Mouse (Mus musculus): Measurements from ENCODE around the gene Tspan9.
A peak's percentile ranks its signal among the peaks of the same experiment; 100 is the strongest.

Gene Tspan9

GRCm38 (mm10) chr6:128070921-128071558, 72.4 kb downstream of the Tspan9 start:
- DNase-seq, result no peak

GRCm38 (mm10) chr6:128070072-128070872, 73.1 kb downstream of the Tspan9 start:
- no peak for DNase-seq

GRCm38 (mm10) chr6:128068144-128068543, 75.2 kb downstream of the Tspan9 start:
- DNase-seq, result peak; percentile 96

- peak; percentile 90 for DNase-seq
Observed at GRCm38 (mm10) chr6:128065982-128066381, 77.4 kb downstream of the Tspan9 start.

GRCm38 (mm10) chr6:128063501-128063900, 79.9 kb downstream of the Tspan9 start:
- peak; percentile 94 for DNase-seq

GRCm38 (mm10) chr6:128062784-128063183, 80.6 kb downstream of the Tspan9 start:
- no peak for DNase-seq

- DNase-seq, result no peak
Observed at GRCm38 (mm10) chr6:128062216-128062615, 81.2 kb downstream of the Tspan9 start.

GRCm38 (mm10) chr6:128061342-128061741, 82.1 kb downstream of the Tspan9 start:
- DNase-seq, result no peak

GRCm38 (mm10) chr6:128058570-128058969, 84.8 kb downstream of the Tspan9 start:
- DNase-seq, result no peak

- no peak for DNase-seq
Observed at GRCm38 (mm10) chr6:128058157-128058556, 85.2 kb downstream of the Tspan9 start.

GRCm38 (mm10) chr6:128053000-128053732, 90.2 kb downstream of the Tspan9 start:
- DNase-seq, result no peak

GRCm38 (mm10) chr6:128047671-128048070, 95.7 kb downstream of the Tspan9 start:
- no peak for DNase-seq

- DNase-seq, result no peak
Observed at GRCm38 (mm10) chr6:128047239-128047638, 96.2 kb downstream of the Tspan9 start.

GRCm38 (mm10) chr6:128046799-128047198, 96.6 kb downstream of the Tspan9 start:
- peak; percentile 97 for DNase-seq

GRCm38 (mm10) chr6:128044691-128045090, 98.7 kb downstream of the Tspan9 start:
- no peak for DNase-seq

- DNase-seq, result no peak
Observed at GRCm38 (mm10) chr6:128043486-128043885, 99.9 kb downstream of the Tspan9 start.

GRCm38 (mm10) chr6:128041836-128042235, 101.6 kb downstream of the Tspan9 start:
- DNase-seq, result no peak

GRCm38 (mm10) chr6:128039077-128039766, 104.2 kb downstream of the Tspan9 start:
- no peak for DNase-seq

- peak; percentile 87 for DNase-seq
Observed at GRCm38 (mm10) chr6:128038568-128038967, 104.8 kb downstream of the Tspan9 start.

- no peak for DNase-seq
Observed at GRCm38 (mm10) chr6:128036597-128036996, 106.8 kb downstream of the Tspan9 start.

GRCm38 (mm10) chr6:128035930-128036309, 107.5 kb downstream of the Tspan9 start:
- no peak for DNase-seq

GRCm38 (mm10) chr6:128035250-128035929, 108.0 kb downstream of the Tspan9 start:
- peak; percentile 94 for DNase-seq

Measured in heart, adult 11 months (tissue).